Mouse (Mus musculus): ENCODE results near the gene Pglyrp4.
"Not testable (repeated sequence)": the region's sequence is repeated elsewhere in the genome, so short reads cannot be mapped to it uniquely, and the experiment has no call there.

Gene Pglyrp4

DNA sequence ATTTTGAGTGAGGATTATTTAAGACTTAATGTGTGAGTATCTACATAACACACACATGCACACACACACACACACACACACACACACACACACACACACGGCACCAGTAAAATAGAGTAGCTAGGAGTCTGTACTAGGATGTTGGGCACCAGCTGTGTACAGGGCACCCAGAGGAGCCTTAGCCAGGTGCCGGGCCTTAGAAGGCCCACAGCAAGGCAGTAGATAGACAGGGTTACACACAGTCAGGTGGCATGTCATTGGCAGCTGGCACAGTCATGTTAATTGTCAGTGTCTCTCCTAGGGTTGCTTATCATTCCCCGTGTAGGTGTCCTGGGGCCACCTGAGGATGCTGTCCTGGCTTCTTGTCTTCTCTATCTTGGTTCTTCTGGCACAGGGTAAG is at the start of gene Pglyrp4:
Gene Pglyrp4 (plus strand): TSS at position 301 of the 400 bp plus-strand sequence.
- DNase-seq = no peak

DNA sequence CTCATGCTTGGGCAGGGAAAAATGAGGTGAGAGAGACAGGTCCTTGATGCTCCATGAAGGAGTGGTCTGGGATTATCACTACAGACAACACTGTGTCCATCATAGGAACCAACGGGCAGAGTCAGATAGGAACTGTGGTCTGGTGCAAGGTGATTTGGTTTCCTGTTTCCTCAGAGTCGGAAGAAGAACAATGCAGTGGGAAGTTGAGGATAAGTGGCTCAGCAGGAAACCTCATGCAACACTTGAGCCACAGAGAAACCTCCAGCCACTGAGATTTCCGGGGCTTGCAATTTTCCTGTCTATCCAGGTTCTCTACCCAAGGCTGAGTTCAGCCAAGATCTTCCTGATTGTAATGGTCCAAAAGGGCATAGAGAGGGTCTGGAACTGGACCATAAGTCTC is 48.0 kb upstream of the Pglyrp4 start:
- DNase-seq = no peak

DNA sequence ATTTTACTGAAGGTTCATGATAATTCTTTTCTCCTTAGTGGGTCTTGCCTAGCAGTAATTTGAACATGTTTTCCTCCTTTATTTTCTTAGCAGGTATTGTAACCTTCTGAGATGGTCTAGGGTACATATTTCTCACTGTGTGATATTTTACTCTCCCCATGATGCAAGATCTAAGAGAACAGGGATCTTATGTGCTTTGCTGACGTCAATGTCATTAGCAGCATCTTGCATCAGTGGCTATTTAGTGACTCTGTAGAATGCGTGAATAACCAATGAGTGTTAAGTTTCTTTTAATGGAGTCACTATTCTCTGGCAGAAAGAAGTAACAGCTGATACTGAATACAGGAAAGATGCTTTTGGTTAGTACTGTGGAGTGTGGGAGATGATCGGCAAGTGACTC is 42.8 kb upstream of the Pglyrp4 start:
- no peak for DNase-seq

DNA sequence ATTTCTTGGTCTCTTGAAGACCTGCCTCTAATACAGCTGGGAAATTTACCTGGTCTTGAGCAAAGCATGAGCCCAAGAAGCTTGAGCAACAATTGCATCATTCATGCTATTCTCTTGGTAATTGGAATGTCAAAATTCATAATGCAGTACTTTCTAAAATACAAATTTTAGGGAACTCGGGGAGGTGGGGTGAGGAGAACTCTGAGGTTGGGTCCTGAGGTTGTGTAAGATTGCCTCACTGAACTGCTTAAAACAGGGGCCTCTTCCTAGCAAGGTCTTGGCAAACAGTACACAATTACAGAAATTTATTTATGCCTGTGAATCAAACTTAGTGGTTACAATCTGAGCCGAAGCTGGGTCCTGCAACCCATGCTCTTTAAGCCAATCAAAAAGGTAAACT is 39.9 kb upstream of the Pglyrp4 start:
- DNase-seq = no peak

DNA sequence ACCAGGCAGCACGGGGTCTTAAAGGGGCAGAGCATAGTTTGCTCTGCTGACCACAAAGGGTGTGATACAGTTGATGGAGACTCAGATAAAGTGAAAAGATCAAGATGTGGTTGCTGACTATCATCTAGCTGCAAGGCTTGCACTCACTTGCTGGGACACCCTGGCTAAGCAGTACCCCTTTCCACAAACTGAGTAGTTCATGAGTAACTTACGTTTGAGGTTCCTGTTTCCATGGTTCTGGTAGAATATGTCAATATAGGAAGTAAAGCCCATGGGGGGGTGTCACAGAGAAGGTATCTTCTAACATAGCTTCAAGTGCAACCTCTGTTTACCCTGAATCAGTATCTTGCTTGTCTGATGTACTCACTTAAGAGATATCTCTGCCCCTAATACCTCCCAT is 33.2 kb upstream of the Pglyrp4 start:
- no peak for DNase-seq

DNA sequence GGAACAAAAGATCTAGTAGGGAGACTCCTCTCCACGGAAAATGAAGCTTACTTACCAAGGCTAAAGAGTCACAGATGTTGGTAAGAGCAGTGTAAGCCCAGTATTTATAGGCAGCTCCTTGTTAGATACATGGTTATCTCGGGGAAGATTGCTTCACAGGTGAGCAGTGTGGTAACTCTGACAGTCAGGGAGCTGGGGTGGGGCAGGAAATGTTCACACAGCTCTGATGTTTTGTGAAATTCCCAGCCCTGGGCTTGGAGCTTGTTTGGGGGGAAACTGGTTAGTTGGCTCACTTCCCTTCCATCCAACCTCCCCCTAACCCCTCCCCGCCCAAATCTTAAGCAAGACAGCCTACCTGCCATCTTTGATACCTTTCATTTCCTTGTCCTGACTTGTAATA is 31.1 kb upstream of the Pglyrp4 start, which contains the start of gene S100a9:
Gene S100a9 (minus strand): TSS at position 109 of the 400 bp plus-strand sequence.
- no peak for DNase-seq

DNA sequence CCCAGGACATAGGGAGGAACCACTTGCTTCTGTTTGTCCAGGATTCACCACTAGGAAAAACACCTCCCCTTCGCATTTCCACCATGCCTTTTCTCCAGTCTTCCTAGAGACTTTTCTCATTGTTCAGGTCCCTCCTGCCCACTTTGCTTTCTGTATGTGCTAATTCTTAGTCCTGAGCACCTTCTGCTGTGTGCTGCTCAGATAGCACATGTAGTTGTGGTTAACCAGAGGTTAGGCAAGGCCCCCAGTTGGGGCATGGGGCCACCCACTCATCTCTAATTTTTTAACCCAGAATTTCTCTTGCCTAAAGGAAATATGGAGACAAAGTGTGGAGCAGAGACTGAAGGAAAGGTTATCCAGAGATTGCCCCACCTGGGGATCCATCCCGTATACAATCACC is 24.5 kb upstream of the Pglyrp4 start:
- DNase-seq = no peak

DNA sequence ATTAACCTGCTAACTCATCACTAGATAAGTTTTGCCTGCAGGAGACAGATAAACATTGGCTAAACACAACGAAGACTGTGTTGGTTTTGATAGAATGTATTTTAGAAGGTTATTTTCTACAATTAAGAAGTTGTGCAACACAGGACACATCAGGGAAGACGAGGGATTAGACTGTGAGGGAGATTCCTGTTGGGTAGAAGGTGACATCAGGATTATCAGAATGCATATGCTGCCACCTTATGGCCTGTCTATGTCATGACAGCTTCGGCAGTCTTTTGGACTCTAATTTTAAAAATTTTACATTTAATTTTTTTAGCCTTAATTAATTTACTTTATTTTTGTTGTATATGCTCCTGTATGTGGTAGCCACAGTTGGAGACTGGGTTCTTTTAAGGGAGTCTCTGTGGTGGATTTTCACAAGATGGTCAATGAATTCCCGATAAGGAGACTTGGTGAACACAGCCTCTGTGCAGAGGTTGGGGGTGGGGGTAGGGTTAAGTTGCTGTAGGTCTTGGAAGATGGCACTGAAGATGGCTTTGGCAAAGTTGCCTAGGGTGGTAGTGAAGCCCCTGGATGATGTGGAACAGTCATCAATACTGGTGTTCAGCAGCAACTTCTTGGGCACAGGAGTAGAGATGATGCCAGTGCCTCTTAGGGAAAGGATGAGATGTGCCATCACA is 18.0 kb upstream of the Pglyrp4 start:
- DNase-seq = peak; percentile 6

DNA sequence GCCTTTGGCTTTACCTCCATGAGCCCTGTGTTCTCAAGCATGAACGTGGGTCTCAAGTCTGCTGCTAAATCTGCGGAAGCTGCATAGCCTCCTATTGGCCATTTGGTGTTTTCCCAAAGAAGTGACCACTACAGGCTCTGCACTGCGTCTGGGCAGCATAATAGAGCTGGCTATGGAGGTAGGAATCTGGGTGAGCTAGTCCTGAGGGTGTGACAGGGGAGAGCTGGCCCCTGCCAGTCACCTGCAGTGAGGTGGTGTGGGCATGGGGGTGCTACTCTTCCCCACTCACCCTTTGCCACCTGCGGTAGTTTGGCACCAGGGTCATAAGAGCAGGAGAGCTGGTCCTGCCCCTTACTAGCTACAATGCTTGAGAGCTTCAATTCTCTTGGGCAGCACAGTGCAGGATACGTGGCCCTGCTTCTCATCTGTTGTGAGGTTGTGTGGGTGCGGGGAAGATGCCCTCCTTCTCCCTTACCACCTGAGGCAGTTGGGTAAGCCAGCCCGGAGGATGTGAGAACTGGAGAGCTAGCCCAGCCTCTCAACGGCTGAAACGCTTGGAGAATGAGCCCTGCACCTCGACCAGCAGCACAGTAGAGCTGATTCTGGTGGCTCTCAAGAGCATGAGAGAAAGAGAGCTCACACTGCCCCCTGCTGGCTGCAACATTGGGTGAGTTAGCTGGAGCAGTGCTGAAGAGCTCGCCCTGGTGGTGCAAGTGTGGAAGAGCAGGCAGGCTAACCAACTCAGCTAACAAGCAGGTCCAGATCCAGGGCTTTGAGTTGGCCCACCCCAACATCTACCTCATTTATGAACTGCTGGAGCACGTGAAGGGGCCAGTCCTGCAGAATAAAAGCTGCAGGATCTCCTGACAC is 16.9 kb upstream of the Pglyrp4 start:
- DNase-seq = peak; percentile 83

DNA sequence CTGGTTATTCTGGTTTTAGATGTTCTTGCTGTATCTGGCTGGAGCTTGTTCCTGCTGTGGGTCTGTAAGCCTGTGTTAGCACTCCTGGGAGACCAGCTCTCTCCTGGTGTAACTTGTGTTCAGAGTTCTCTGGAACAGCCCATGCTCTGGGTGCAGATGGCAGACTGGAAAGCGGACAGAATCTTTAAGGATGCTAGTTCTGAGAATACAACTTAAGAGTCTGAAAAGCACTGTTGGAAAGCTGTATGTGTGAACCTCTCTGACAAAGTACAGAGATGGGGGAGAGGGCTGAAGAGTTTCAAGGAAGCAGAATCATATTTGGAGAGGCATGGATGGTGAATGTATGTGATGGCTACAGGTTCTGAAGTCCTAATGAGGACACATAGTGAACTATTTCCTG is 23.0 kb downstream of the Pglyrp4 start:
- DNase-seq = no peak

DNA sequence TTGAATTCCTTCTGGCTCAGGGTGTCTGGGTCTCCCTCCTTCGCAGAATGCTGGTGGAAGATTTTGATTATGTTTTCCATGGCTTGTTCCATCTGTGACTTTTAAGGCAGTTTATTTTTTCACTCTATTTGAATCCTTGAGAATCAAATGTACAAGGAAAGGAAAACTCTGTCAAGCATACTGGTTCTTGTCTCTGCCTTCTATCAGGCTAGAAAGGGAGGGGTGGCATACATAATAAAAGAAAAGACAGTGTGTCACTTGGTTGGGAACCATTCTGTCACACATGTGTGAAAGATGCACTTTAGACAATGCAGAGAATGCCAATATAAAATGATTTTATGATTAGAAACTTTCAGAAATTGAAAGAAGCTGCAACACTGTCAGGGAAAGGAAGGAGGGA is 51.1 kb downstream of the Pglyrp4 start, which contains the start of gene Gm5849:
Gene Gm5849 (minus strand): TSS at position 101 of the 400 bp plus-strand sequence.
- DNase-seq = not testable (repeated sequence)
